Mouse (Mus musculus) midbrain, embryonic 15.5 days (tissue): ENCODE results near the gene Bsnd. TPM values are rescaled to one million over a fixed set of nuclear protein-coding genes. Genes with fewer than 3 reads are reported as not detected.
A peak's percentile ranks its signal among the peaks of the same experiment; 100 is the strongest.

Source experiments
- ATAC-seq: fragments of 200-750 bp; cut with Nextera tagmentation; replicated peaks from 2 replicates; pipeline ENCODE4 v1.8.0; 2017; ENCODE audit warnings: moderate TSS enrichment
- H3K27ac ChIP-seq: fragments of 300-500 bp; sonication (generic); 2 replicates; pipeline ENCODE4 v1.5.1; 2015; ENCODE audit warnings: mild to moderate bottlenecking, inconsistent platforms
- H3K27me3 ChIP-seq: fragments of 300-500 bp; sonication (generic); replicated peaks from 2 replicates; pipeline ENCODE4 v1.6.1; 2015; ENCODE audit warnings: inconsistent platforms
- H3K36me3 ChIP-seq: fragments of 300-500 bp; sonication (generic); replicated peaks from 2 replicates; pipeline ENCODE4 v1.6.1; 2015; ENCODE audit warnings: inconsistent platforms
- H3K4me1 ChIP-seq: fragments of 300-500 bp; sonication (generic); 2 replicates; pipeline ENCODE4 v1.6.1; 2015; ENCODE audit warnings: inconsistent platforms
- H3K4me2 ChIP-seq: fragments of 300-500 bp; sonication (generic); 2 replicates; pipeline ENCODE4 v1.6.1; 2015; ENCODE audit warnings: inconsistent platforms, mild to moderate bottlenecking, moderate library complexity
- H3K4me3 ChIP-seq: fragments of 300-500 bp; sonication (generic); 2 replicates; pipeline ENCODE4 v1.5.1; 2015; ENCODE audit warnings: mild to moderate bottlenecking, inconsistent platforms
- H3K9ac ChIP-seq: fragments of 300-500 bp; sonication (generic); 2 replicates; pipeline ENCODE4 v1.6.1; 2015; ENCODE audit warnings: mild to moderate bottlenecking, inconsistent platforms
- H3K9me3 ChIP-seq: fragments of 300-500 bp; sonication (generic); 2 replicates; pipeline ENCODE4 v1.6.1; 2016; ENCODE audit warnings: inconsistent platforms
- WGBS: fragments of 180-500 bp; shearing (Covaris S2); methylation state at CpG from one replicate; pipeline ENCODE4 v1.1.7; 2015; ENCODE audit warnings: mixed read lengths; 5-methylcytosine and 5-hydroxymethylcytosine counted together
- polyA plus RNA-seq: library from polyadenylated mRNA; unstranded; fragments of >200 nt; fragmentation: Nextera tagmentation; extraction: Ambion mirVana; gene quantifications from 2 replicates; pipeline ENCODE4 v1.2.1, GENCODE M21; 2015

Bsnd gene
- polyA plus RNA-seq, 1 experiment from 2014 or later, result not detected

DNA sequence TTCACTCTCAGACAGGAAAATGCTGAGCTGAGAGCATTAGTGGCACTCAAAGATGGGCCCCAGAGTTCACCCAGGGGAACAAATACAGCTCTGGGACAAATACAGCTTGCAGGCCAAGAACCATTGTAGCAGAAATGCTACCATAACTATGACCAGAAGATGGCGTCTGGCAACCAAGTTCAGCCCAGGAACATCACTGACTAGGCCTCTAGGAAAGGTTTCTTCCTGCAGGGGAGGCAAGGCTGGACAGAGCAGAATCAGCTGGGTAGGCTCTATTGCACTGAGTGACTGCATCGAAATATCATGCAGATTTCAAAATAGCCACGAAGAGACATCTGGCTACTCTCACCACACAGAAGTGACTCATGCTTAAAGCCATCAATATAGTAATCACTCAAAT lies 19.7 kb downstream of the Bsnd start:
- 9% methylated on average over 3 of the region's 3 CpGs for WGBS

DNA sequence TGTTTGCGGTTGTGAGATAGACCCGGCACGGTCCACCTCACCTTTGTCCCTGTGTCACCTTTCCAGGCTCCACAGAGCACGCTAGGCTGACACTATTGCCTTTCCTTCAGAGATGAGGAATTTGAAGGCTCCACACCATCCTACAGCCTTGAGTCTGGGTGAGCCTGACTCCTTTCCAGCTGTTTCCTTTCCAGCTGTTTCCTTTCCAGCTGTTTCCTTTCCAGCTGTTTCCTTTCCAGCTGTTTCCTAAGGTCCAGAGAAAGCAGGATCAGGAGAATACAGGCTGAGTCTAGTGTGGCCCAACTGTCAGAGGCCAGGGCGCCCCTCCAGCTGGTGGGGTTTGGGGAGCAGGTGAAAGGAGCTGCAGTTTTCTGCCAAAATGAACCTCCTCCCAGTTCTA lies 21.2 kb downstream of the Bsnd start:
- Histone ChIP-seq H3K27ac (no peak overlapping the region), H3K9me3 (no peaks in the 10 kb centered on the region), H3K27me3 (0 out of 2 replicates have a peak, but pooled peaks cover 2% of the 10 kb centered on the region), H3K9ac (no peak overlapping the region), H3K36me3 (no peaks in the 10 kb centered on the region), H3K4me2 (no peak overlapping the region), H3K4me1 (peaks cover 2% of the 10 kb centered on the region; the same call in 1 of the 2 replicates), H3K4me3 (no peak overlapping the region)
- 79% methylated on average over 5 of the region's 5 CpGs for WGBS
- no peak for ATAC-seq

More for the DNA sequence above, 19.7 kb downstream of the Bsnd start:
- 0 out of 2 replicates have a peak, but pooled peaks cover 2% of the 10 kb centered on the region for H3K27me3 ChIP-seq
- peaks cover 2% of the 10 kb centered on the region; the same call in 1 of the 2 replicates for H3K4me1 ChIP-seq
- H3K9ac ChIP-seq, result no peak overlapping the region
- ATAC-seq, result peak; percentile 68
- H3K4me3 ChIP-seq, result no peak overlapping the region
- H3K27ac ChIP-seq, result no peak overlapping the region
- H3K36me3 ChIP-seq, result no peaks in the 10 kb centered on the region
- H3K4me2 ChIP-seq, result no peak overlapping the region
- no peaks in the 10 kb centered on the region for H3K9me3 ChIP-seq

DNA sequence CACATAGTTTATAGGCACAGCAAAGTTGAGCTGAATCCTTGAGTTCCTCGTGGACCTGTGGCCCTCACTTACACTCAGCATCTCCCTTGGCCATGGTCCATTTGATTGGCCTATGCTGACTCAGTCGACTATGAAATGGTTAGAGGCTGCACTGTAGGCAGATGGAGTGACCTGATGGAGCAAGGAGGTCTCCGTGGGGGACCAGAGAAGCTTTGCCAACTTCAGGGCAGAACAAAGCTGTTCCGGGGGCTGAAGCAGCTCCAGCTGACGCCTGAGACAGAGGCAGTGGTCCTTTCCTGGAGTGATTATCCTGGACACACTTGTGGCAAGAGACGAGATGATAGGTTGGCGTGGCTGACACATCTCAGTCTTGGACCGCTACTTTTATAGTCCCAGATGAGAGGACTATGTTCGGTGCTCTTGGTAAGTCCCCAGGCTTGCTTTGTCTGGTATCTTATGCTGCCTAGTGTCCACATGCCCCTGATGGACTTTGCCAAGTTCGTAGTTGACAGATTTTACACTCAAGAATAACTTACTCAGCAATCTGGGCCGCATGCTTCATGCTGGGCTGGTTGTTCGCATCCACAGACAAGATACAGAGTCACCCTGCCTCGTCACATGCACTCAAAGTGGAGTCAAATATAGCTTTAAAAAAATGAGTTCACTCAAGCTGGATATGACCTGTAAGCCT lies 24.5 kb downstream of the Bsnd start:
- Histone ChIP-seq H3K27ac (no peak overlapping the region), H3K9ac (no peak overlapping the region), H3K4me1 (peaks cover 11% of the 10 kb centered on the region), H3K4me3 (no peak overlapping the region), H3K4me2 (no peak overlapping the region), H3K36me3 (no peaks in the 10 kb centered on the region), H3K27me3 (peaks cover 24% of the 10 kb centered on the region; the same call in 1 of the 2 replicates), H3K9me3 (no peaks in the 10 kb centered on the region)
- WGBS, result 80% methylated on average over 13 of the region's 13 CpGs
- no peak for ATAC-seq

DNA sequence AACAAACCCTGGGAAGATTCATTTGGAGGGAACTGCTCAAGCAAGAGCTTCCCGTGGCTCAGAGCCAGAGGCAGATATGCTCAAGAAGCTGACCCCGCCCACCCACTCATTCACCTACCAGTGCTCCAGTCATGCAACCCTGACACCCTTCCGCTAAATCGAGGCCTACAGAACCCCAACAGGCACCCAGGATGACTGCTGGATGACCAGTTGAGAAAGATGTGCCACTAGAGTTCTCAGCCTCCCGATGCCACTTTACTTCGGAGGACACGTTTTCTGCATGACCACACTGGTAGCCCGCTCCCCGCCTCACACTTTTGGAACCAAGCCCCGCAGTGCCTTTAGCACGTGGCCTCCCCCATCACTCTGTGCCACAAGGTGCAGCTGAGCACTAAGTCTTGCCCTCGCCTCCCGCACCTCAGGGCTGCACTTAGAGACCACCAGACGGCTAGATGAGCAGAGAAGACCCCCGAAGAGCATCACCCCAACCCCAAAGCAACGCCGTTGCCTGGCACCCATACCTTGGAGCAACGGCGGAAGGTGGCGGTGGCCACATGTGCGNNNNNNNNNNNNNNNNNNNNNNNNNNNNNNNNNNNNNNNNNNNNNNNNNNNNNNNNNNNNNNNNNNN lies 28.8 kb downstream of the Bsnd start:
- Histone ChIP-seq H3K36me3 (no peaks in the 10 kb centered on the region), H3K9ac (peak overlapping the region; percentile 43), H3K27me3 (peaks cover 28% of the 10 kb centered on the region), H3K4me1 (peaks cover 11% of the 10 kb centered on the region), H3K4me3 (peak overlapping the region; percentile 43), H3K27ac (no peak overlapping the region), H3K4me2 (peak overlapping the region; percentile 71), H3K9me3 (no peaks in the 10 kb centered on the region)
- 29% methylated on average over 21 of the region's 21 CpGs for WGBS
- ATAC-seq, result peak; percentile 22; the same call in 1 of the 2 replicates

DNA sequence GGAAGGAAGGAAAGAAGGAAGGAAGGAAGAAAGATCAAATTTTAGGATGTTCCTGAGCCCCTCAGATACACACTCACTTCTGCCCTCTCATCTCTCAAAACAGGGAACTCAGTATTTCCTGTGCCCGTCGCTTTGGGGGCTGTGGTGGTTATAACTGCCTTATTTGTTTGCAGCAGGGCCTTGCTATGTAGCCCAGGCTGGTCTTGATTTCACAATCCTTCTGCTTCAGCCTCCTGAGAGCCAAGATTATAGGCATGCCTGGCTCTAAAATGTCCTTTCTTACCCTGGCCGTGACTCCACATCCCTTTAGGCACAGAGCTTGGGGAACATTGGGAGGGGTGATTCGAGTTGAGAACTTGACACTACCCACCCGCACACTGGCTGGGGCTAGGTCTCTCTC lies 29.6 kb downstream of the Bsnd start:
- Histone ChIP-seq H3K27ac (no peak overlapping the region), H3K9me3 (no peaks in the 10 kb centered on the region), H3K4me2 (no peak overlapping the region), H3K9ac (no peak overlapping the region), H3K27me3 (peaks cover 28% of the 10 kb centered on the region), H3K36me3 (no peaks in the 10 kb centered on the region), H3K4me1 (peaks cover 11% of the 10 kb centered on the region), H3K4me3 (no peak overlapping the region)
- WGBS, result 79% methylated on average over 5 of the region's 5 CpGs
- no peak for ATAC-seq

DNA sequence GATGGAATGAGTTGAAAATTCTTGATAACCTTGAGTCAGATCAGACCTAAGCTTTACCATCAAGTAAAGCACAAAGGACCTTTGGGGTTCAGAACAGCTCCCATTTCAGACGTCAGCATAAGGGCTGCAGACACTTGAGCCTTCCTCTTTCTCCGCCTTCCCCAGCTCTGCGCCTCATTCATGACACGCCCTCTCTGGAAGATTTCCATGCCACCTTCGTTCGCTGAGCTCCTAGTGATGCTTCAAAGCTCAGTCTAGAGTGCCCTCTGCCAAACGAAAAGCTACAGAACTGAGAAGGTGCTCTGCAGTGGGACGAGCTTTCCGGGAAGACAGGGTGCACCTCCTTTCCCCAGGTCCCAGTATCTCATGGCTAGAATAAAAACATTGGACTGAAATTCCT lies 30.1 kb downstream of the Bsnd start:
- no peak for ATAC-seq
- Histone ChIP-seq H3K27me3 (peaks cover 28% of the 10 kb centered on the region), H3K4me2 (no peak overlapping the region), H3K4me3 (no peak overlapping the region), H3K36me3 (no peaks in the 10 kb centered on the region), H3K9me3 (no peaks in the 10 kb centered on the region), H3K27ac (no peak overlapping the region), H3K9ac (no peak overlapping the region), H3K4me1 (peaks cover 11% of the 10 kb centered on the region)
- 80% methylated on average over 9 of the region's 9 CpGs for WGBS

DNA sequence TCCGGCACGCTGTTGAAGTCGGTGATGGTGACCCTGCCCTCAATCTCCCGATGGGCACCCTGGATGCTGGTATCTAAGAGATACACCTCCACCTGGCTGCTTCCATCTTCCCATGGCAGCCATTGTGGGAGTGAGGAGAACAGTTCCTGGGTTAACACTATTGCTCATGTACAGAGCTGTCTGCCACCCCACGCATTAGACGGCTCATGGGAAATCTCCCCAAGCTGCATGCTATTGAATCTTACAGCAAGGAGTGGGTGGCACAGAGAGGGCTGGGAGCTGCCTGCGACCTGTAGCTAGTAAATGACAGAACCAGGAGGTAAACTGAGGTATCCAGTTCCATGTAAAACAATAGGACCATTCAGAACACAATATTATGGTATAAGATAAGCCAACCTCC lies 37.5 kb downstream of the Bsnd start:
- no peaks in the 10 kb centered on the region for H3K9me3 ChIP-seq
- H3K4me1 ChIP-seq, result no peaks in the 10 kb centered on the region
- ATAC-seq, result no peak
- no peak overlapping the region for H3K4me2 ChIP-seq
- no peak overlapping the region for H3K9ac ChIP-seq
- H3K4me3 ChIP-seq, result no peak overlapping the region
- WGBS, result 92% methylated on average over 7 of the region's 7 CpGs
- H3K36me3 ChIP-seq, result no peaks in the 10 kb centered on the region
- H3K27me3 ChIP-seq, result no peaks in the 10 kb centered on the region
- no peak overlapping the region for H3K27ac ChIP-seq

DNA sequence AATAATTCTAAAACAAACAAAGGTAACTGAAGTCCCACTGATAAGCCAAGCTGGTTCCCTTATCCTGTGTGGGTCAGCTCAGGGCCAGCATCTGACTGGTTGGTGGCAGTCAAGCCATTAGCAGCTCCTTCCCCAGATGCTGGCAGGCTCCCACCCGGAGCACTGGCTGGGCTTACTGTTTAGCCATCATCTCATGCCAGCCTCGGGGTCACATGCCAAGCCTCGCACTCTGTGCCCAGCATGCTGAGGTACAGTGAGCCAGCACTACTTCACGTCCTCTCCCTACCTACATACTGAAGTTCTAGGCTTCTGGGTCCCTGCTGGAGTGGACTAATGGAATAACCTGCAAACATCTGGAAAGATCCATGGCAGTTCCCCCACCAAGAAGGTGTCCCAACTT lies 38.6 kb downstream of the Bsnd start:
- 89% methylated on average over 4 of the region's 4 CpGs for WGBS
- no peaks in the 10 kb centered on the region for H3K9me3 ChIP-seq
- ATAC-seq, result no peak

DNA sequence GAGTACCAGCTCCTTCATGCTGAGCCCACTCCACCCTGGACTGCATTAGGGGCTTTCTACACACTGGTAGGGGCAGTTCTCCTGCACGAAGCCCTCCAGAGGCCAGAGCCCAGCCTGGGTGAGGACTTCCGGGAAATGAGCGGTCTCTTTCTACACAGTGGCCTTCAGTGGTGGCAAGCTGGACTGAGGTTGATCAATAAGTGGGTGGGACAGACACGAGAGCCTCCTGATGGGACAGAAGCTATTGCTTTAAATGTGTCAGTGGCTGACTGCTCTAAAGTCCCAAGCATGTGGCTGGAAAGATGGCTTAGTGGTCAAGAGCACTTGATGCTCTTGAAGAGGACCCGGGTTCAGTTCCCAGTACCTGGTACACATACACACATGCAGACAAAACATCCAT lies 39.0 kb downstream of the Bsnd start:
- no peaks in the 10 kb centered on the region for H3K9me3 ChIP-seq
- H3K4me2 ChIP-seq, result no peak overlapping the region
- no peaks in the 10 kb centered on the region for H3K4me1 ChIP-seq
- H3K27me3 ChIP-seq, result no peaks in the 10 kb centered on the region
- no peak overlapping the region for H3K27ac ChIP-seq
- WGBS, result 90% methylated on average over 5 of the region's 5 CpGs
- H3K36me3 ChIP-seq, result no peaks in the 10 kb centered on the region
- H3K9ac ChIP-seq, result no peak overlapping the region
- no peak overlapping the region for H3K4me3 ChIP-seq
- no peak for ATAC-seq

More for the DNA sequence above, 38.6 kb downstream of the Bsnd start:
- H3K4me3 ChIP-seq, result no peak overlapping the region
- H3K4me1 ChIP-seq, result no peaks in the 10 kb centered on the region
- H3K27me3 ChIP-seq, result no peaks in the 10 kb centered on the region
- no peaks in the 10 kb centered on the region for H3K36me3 ChIP-seq
- no peak overlapping the region for H3K9ac ChIP-seq
- H3K27ac ChIP-seq, result no peak overlapping the region
- no peak overlapping the region for H3K4me2 ChIP-seq

DNA sequence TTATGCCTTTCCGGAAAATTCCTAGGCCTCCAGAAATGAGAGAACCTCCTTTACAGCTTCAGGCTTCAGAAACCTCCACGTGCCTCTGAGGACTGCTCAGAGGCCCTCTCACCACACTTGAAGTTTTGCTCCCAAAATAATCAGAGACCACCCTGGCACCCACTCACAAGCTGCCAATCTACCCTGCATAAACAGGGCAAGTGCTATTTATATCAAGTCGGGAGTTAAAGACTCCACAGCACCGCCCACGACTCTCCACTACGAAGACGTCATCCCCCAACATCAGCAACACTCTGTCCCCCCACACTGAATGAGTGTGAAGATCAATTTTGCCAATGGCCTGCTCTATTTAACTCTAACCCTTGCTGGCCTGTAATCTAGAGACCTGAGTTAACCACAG lies 39.7 kb downstream of the Bsnd start:
- H3K4me2 ChIP-seq, result no peak overlapping the region
- H3K4me3 ChIP-seq, result no peak overlapping the region
- H3K27me3 ChIP-seq, result no peaks in the 10 kb centered on the region
- H3K4me1 ChIP-seq, result no peaks in the 10 kb centered on the region
- H3K9me3 ChIP-seq, result no peaks in the 10 kb centered on the region
- H3K36me3 ChIP-seq, result no peaks in the 10 kb centered on the region
- H3K27ac ChIP-seq, result no peak overlapping the region
- 84% methylated on average over 7 of the region's 7 CpGs for WGBS
- no peak overlapping the region for H3K9ac ChIP-seq
- no peak for ATAC-seq

DNA sequence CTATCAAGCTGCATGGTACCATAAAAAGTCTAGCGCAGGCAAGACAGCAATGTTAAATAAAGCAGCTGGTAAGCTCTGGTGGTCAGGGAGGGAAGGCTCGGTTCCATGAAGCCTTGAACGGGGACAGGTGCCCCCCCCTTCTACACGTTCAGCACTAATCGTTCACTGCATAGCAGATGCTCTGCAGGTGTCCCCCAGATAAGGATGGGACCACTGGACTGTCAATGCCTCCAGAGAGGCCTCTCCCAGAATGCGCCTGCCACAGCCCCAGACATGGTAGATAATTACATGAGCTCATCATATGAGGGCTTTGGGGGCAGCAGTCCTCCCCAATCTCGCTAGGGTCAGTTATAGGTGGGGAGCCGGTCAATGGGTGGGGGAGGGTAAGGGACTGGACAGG lies 42.8 kb downstream of the Bsnd start:
- Histone ChIP-seq H3K4me2 (no peak overlapping the region), H3K27ac (no peak overlapping the region), H3K4me3 (no peak overlapping the region), H3K4me1 (no peaks in the 10 kb centered on the region), H3K9ac (no peak overlapping the region), H3K9me3 (no peaks in the 10 kb centered on the region), H3K36me3 (no peaks in the 10 kb centered on the region), H3K27me3 (no peaks in the 10 kb centered on the region)
- no peak for ATAC-seq
- WGBS, result 88% methylated on average over 8 of the region's 8 CpGs

DNA sequence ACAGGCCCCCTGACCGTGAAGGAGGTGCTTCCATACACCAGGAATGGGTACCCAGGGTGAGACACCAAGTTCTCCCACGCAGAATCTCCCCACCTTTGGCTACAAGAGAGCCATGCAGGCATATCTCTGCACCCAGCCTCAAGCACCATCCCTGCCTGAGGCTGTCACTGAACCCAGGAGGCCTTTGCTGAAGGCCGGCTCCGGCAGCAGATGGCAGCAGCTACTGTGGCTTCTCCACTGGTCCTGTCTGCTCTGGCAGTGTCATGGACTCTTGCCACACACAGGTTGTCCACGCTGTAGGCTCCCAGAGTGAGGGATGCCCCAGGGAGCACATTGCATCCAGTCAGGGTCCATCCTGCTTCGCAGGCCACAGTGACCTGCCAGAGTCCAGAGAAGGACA lies 48.9 kb downstream of the Bsnd start:
- no peaks in the 10 kb centered on the region for H3K9me3 ChIP-seq
- H3K9ac ChIP-seq, result no peak overlapping the region
- H3K4me3 ChIP-seq, result no peak overlapping the region
- H3K27ac ChIP-seq, result no peak overlapping the region
- H3K4me1 ChIP-seq, result no peaks in the 10 kb centered on the region
- H3K27me3 ChIP-seq, result no peaks in the 10 kb centered on the region
- H3K4me2 ChIP-seq, result no peak overlapping the region
- peak; percentile 41; the same call in 1 of the 2 replicates for ATAC-seq
- WGBS, result 85% methylated on average over 6 of the region's 6 CpGs
- H3K36me3 ChIP-seq, result peaks cover 7% of the 10 kb centered on the region; the same call in 1 of the 2 replicates

DNA sequence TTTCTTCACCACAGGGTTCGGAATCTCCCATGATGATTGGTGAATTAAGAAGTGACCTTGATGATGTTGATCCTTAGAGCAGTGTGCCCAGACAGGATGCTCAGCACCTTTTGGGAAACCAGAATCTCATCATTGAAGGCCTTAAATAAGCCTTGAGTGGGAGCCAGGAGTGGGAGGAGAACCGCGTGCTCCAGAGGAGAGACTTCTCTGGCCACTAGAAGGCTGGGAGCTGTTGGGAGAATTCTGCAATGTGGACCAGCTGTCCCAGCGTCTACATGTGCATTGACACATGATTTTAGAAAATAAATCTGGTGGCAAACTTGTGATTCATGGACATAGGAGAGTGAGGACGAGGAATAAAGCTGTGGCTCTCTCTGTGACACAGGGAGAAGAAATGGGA lies 53.3 kb downstream of the Bsnd start:
- Histone ChIP-seq H3K9ac (no peak overlapping the region), H3K36me3 (peaks cover 31% of the 10 kb centered on the region), H3K4me2 (no peak overlapping the region), H3K4me3 (no peak overlapping the region), H3K9me3 (no peaks in the 10 kb centered on the region), H3K27ac (no peak overlapping the region), H3K27me3 (no peaks in the 10 kb centered on the region), H3K4me1 (no peaks in the 10 kb centered on the region)
- WGBS, result 93% methylated on average over 5 of the region's 5 CpGs
- no peak for ATAC-seq
